Mouse (Mus musculus) heart, adult 2 months (tissue): Measurements from ENCODE around the gene Tdpoz3.
"Not testable (repeated sequence)": the region's sequence is repeated elsewhere in the genome, so short reads cannot be mapped to it uniquely, and the experiment has no call there.

Experiments
- CTCF ChIP-seq: fragments of 200-600 bp; IDR thresholded peaks from 2 replicates; pipeline ENCODE4 v1.8.1; 2022; ENCODE audit warnings: antibody characterized with exemption, mild to moderate bottlenecking, moderate library complexity
- EP300 ChIP-seq: fragments of 200-500 bp; IDR thresholded peaks from 2 replicates; pipeline ENCODE4 v1.6.1; 2011; ENCODE audit warnings: low read depth, low read length, control low read depth; ENCODE audit not compliant: insufficient read depth
- POLR2A ChIP-seq: fragments of 200-500 bp; IDR thresholded peaks from 2 replicates; pipeline ENCODE4 v1.6.1; 2011; ENCODE audit warnings: mild to moderate bottlenecking, low read depth, low read length, control low read depth; ENCODE audit not compliant: insufficient read depth

DNA sequence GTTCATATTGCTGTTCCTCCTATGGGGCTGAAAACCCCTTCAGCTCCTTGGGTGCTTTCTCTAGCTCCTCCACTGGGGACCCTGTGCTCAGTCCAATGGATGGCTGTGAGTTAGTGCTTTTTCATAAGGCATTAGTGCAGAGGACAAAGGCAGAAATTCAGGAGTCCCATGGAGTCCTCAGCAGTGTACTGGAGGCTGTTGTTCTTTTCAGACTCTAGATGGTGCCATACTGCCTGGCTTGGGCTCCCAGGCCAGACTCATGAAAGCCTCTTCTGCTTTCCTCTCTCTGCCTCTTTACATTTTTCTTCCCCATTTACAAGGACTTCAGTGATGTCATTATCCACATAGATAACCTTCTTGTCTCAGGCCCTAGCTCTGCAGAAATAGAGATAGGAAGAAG is 12.5 kb upstream of the Tdpoz3 start:
- TF ChIP-seq CTCF, POLR2A, EP300: not testable (repeated sequence)
